Mouse (Mus musculus): ENCODE measurements around the gene Rpl41.
"Not testable (repeated sequence)": the region's sequence is repeated elsewhere in the genome, so short reads cannot be mapped to it uniquely, and the experiment has no call there.

Rpl41 gene

DNA sequence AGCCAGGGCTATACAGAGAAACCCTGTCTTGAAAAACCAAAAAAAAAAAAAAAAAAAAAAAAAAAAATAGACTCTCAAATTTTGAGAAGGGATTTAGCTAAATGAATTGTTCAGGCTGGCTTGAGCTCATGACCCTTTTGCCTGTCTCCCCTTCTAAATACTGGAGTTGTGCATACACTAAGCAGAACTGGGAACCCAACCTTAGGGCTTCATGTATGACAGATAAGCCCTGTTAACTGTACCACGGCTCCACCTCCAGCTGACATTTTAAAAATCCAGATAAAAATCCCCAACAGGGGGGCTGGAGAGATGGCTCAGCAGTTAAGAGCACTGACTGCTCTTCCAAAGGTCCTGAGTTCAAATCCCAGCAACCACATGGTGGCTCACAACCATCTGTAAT is 6.5 kb upstream of the Rpl41 start:
- DNase-seq (ENCODE audit: low spot score), result not testable (repeated sequence)

DNA sequence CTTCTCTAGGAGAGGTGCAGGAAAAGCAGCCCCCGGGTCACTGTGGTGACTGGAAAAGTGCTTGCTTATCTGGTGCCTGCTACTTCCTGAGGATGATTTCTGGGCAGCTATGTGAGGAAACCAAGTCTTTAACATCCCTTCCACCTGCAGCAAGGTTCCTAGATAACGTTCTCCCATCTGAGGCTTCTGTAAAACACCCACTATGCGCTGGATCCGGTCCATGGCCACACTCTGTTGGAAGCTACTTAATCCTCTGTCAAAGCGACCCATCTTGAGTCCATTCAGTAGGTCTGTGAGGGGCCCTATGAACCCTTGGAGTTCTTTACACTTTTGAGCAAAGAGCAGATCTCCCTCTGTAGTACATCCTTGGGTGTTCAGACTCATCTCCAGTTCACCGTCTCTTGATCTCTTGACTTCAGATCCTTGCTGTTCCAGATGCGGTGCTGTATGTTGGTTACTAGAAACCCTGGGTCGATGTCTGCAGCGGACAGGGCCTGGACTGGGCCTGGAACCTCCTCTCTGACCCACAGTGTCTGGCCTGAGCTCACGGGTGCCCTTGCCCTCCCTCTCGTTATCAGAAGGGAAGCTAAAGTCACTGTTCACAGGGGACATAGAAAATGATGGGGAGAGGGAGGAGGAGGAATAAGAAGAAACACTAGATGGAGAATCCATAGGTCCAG is 1.2 kb upstream of the Rpl41 start:
- not testable (repeated sequence) for DNase-seq (ENCODE audit: low spot score)

DNA sequence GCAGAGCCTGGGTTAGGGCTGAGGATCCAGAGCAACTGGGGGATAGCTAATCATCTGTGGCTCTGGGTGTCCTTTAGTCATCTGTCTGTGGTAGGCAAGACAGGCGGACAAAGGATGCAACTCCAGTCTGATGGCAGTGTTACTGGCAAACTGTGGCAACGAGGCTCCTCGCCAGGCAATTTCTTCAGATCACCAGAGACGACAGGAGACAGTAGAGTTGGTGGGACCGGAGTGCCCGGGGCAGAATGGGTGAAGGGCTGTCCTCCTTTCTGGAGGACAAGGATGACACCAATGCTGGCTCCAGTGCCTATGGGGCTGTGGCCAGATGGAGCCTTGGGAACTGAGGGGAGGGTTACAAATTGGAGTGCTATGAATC is 565 bp upstream of the Rpl41 start:
- DNase-seq (ENCODE audit: low spot score), result not testable (repeated sequence)

DNA sequence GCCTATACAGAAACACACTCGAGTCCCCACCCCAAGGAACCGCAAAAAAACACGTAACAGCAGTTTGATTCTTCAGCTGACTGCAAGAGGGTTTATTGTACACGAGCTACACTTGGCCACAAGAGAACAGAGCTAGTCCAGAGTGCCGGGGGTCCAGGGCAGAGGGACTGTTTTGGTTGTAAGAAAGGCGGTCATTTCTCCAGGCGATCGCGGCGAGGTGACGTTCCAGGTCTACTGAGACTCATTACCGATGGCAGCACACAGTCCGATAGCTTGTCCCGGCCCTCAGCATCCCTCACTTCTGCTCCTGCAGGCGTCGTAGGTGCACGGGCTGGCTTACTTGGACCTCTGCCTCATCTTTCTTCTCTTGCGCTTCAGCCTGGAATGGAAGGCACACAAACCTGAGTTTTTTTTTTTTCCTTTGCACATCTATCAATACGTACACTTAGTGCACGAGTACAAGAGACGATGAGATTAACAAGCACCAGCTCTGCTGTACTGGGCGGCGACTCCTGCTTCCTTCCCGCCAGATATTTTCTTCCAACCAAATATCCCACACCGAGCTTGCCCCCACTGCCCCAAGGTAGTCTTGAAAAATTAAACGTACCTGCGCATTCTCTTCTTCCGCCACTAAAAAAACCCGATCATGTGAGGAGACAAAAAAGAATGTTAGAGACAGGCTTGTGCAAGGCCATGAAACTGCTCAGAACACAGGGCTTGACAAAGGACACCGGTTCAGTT is 884 bp downstream of the Rpl41 start:
- not testable (repeated sequence) for DNase-seq (ENCODE audit: low spot score)

DNA sequence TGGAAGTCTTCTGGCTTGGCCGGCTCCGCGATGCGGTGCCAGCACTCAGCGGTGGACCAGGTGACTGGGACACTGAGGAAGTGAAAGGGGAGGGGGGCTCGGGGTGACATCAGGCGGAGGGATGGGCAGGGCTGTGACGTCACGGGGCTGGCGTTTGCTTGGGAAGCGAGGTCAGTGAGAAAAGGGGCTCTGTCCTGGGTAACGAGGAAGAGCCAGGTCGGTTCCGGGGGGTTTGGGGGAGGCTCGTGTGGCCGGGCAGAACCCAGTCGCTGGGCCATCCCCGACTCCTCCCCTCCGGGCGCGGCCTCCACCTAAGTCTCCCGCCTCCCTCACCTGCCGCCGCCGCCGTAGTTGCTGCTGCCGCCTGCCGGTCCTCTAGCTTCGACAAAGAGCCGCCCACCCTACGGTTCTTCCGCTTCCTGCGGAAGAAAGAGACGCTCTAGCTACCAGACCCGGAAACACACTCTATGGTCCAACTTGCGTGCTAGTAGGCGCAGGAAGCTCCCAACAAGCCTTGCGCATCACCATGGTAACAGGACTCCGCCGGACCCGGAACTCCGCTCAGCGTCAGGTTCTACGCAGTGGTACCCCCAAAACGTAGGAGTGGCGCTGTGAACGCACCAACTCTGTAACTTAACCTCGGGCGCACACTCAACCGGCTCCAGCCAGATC is 1.6 kb downstream of the Rpl41 start, which contains the start of gene Zc3h10:
Gene Zc3h10 (minus strand): TSS at position 414 of the 672 bp plus-strand sequence.
- peak; percentile 95 for DNase-seq (ENCODE audit: low spot score)

DNA sequence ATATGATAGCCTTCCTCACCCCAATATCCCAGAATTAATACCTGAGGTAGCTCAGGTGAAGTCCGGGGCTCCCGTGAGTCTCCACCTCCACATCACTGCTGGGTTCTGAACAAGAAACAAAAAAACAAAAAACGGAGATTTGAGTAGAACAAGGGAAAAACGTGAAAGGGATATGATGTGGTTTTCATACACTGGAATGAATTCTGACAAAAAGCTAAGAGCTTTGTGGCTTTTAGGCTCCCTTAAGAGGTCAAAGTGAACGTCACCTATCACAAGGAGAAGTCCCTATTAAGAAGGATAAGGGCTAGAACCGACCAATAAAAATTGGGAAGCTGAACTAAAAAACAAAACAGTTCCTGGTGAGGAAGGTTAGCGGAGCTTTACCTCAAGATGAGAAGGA is 2.3 kb downstream of the Rpl41 start:
- no peak for DNase-seq (ENCODE audit: low spot score)

DNA sequence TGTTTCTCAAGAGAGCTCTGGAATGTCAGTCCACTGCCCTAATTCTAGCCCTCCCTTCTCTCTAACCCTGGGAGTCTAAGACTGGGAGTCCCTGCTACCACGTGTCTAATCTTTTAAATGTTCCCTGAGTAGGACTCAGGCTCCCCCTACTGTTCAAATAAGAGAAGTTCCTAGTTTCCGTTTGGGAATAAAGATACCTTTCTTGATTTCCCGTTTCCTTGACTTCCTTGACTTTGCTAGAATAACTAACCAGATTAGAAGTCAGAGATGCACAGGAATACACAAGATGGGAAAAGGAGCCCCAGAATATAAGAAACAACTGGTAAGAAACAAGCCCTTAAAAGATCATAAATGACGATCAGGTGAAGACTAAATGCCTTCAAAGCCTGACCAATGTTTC is 2.7 kb downstream of the Rpl41 start:
- DNase-seq (ENCODE audit: low spot score), result no peak

DNA sequence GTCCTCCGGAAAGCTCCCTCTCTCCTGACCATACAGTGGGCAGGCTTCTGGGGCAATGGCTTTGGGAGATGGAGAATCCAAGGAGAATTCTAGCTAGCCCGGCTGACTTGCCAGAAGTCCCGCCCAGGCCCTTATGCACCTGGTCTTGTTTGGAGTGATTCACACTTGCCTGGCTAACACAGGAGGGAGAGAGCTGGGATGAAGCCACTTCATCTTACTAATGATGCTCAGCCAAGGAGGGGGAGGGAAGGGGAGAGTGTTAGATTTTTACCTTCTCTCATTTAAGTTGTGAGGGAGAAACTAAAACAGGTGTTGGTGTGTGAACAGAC is 3.6 kb downstream of the Rpl41 start:
- DNase-seq (ENCODE audit: low spot score), result no peak

DNA sequence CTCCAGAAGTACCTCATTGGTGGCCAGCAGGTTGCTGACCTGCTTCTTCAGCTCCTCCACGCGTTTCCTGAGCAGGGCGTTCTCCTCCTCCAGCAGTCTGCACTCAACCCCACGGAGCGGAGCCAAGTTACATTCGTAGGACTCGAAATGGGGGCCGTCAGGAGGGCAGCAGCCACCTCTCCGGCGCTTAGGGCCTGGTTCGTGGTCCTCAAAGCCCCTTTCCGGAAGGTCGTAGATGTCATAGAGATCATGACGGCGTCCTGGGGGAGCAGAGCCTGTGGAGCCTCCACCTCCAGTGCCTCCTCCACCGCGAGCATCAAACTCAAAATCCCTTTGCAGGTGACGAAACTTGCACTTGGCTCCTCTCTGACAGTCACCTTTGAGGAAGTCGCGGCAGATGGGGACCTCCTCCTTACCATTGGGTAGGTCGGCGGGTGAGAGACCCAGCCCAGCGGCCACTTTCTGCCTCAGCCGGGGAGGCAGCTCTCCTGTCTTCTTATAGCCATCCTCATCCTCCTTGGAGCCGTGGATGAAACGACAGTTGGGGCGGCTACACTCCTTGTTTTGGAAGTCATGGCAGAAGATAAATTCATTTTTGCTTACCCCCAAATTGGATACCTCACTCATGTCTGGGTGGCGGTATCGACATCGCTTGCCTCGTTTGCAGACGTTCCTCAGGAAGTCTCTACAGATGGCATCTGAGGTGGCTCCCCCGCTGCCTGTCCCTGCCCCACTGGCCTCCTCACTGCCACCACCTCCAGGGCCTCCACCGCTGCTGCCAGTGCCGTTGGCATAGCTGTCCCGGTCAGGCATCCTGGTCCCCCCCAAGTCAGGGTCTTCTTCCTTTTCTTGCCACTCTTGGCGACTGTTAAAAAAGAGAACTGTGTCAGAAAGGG is 4.2 kb downstream of the Rpl41 start:
- no peak for DNase-seq (ENCODE audit: low spot score)

DNA sequence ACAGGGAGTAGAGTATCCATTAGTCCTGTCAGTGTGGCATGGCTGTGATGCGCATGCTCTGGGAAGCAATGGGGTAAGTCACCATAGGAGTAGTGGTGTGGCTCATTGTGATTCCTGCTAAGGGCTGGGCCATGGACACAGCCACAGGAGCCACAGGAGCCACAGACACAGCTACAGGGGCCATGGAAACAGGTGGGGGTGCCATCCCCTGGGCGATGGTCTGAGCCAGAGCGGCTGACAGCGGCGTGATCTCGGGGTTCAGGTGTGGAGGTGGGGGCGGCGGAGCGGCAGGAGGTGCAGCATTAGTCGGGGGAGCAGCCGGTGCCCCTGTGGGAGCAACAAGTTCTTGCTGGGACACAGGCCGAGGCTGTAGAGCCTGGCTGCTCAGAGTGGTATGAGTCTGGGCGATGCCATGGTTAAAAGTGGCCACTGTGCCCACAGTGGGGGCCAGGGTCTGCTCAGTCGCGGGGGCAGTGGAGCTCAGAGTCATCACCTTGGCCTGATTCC is 4.9 kb downstream of the Rpl41 start:
- DNase-seq (ENCODE audit: low spot score), result no peak

DNA sequence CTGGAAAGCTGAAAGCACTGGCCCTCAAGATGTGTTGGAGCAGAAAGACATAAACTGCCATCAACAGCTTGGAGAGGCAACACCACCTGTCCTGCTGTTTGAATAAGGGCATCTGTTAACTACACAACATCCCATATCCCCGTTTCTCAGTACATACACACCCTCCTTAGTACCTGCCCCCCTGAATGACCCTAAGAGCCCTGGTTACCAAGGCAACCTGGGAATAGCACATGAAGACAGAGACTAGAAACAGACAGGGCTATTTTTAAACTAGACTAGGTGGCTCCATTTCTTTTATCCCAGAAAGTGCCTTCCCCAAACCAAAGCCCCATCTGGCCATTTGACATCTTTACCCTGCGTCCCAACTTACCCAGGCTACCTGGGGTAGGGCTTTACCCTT is 6.0 kb downstream of the Rpl41 start:
- no peak for DNase-seq (ENCODE audit: low spot score)

DNA sequence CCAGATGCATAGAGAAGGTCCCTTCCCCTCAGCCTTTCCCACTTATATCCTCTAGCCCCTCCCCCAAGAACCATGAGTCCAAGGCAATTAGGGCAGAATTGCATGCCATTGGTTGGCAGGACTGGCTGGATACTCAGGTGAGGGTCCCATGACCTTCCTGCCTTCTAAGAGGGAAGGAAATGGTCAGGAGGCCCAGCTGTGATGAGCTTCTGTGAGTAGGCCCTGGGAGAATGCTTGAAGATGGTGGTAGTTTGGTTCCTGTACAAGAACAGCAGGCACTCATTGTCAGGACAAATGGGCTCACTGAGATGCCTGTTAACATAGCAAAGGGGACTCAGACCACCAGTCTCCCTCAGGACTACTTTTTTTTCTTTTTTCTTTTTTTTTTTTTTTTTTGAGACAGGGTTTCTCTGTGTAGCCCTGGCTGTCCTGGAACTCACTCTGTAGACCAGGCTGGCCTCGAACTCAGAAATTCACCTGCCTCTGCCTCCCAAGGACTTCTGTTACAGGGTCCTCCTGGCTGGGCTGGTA is 10.7 kb downstream of the Rpl41 start:
- DNase-seq (ENCODE audit: low spot score), result no peak

DNA sequence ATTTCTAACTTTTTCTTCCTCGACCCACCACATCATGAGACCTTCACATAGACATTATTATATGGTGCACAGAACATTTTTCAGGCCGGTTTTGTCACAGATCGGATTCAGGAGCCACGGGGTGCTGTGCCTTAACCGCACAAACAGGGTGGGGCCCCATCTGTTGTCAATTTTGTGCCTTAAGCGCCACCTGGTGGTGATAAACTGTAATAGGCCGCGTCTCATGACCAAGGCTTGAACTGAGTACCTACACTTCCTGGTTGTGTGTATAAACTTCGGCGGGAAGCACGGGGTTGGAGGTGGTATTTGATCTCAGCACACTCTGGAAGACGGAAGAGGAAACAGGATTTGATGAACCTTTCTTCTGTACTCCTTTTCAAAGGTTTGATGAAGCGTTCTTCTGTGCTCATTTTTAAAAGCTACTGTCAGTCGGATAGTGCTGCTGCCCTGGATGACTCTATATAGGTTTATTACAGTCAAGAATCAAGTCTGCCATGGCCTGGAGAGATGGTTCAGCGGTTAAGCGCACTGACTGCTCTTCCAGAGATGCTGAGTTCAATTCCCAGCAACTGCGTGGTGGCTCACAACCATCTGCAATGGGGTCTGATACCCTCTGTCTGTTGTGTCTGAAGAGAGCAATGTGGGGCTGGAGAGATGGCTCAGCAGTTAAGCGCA is 12.7 kb downstream of the Rpl41 start:
- DNase-seq (ENCODE audit: low spot score), result peak; percentile 94

DNA sequence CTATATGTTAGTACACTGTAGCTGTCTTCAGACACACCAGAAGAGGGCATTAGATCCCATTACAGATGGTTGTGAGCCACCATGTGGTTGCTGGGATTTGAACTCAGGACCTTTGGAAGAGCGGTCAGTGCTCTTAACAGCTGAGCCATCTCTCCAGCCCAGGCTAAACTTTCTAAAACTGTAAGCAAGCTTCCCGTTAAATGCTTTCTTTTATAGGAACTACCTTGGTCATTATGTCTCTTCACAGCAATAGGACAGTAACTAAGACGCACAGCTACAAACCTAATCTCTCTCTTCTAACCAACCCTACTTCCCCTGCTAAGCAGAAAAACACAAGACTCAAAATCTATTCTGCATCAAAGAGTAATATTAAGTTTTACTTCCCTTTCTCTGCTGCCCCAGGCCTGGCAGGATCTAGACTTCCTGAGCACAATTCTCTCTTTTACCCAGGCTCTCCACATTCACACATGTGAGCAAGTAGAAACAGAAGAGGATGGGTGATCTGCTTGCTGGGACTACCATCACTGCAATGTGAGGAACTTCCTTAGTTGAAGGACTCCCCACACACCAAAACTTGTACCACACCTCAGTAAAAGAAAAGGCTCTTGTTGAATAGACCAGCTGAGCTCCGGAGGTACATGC is 13.4 kb downstream of the Rpl41 start:
- DNase-seq (ENCODE audit: low spot score), result no peak

DNA sequence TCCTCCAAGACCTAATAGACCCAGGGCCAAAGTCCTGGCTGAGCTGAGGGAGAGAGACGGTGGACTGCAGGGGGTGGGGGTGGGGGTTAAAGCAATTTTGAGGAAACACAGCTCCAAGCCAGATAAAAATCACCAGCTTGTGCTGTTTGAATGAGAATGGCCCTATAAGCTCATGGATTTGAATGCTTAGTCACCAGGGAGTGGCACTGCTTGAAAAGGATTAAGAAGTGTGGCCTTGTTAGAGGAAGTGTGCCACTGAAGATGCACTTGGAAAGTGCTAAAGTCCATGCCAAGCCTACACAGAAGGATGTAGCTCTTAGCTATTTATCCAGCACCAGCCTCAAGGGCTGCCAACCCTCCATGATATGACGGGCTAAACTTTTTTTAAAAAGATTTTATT is 13.9 kb downstream of the Rpl41 start:
- no peak for DNase-seq (ENCODE audit: low spot score)

DNA sequence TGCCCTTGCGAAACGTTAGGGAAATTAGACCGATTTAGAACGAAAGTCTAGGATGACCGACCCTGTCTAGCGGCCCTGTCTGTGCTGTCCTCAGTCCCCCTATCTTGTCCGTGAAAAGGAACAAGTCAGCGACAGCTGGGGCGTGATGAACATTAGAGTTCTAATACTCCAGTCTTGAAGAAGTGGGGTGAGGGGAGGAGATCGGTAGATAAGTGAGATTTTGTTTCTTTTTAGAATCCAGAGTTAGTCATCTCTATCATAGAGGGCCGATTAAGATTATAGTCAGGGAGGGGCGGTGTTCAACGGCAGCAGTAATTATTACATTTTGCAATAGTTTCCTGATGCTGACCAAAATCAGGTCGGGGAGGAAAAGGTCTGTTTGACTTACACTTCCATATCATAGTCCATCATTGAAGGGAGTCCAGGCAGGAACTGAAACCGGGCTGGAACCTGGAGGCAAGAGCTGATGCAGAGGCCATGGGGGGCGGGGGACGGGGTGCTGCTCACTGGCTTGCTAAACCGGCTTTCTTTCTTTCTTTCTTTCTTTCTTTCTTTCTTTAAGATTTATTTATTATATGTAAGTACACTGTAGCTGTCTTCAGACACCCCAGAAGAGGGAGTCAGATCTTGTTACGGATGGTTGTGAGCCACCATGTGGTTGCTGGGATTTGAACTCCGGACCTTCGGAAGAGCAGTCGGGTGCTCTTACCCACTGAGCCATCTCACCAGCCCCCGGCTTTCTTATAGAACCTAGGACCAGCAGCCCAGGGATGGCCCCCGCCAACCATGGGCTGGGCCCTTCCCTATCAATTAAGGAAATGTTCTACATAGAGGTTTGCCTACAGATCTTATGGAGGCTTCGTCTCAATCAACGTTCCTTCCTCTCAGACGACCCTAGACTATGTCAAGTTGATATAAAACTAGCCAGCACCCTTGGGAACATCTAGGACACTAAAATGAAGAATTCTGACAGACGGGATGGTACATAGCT is 22.4 kb downstream of the Rpl41 start:
- no peak for DNase-seq (ENCODE audit: low spot score)

DNA sequence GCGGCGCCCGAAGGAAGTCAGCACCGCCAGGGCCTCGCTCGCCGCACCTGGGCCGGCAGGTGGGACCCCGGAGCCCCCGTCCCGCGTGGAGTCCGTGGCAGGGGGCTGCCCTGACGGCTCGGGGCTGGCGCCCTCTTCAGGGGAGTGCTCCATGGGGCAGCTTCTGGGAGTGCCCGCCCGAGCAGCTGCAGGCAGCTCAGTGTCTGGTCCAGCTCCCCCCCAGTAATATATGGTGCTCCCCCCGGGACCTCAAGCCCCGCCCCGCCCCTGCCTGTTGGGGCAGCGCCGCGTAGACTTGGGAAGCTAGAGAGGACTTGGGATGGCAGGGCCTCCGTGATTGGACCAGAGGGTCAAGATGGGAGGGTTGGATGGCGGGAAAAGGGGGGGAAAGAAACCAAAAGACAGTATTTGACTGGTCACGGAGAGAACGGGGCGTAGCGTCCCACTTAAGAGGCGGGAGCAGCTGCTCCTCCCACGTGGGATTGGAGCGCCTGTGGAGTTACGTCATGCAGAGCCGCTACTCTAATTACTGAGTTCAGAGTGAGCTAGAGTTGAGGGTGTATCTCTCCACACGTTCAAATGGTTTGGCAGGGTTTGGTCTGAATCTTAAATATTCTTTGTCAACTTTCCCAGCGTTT is 23.3 kb downstream of the Rpl41 start, which contains the start of gene Esyt1:
Gene Esyt1 (minus strand): TSS at position 201 of the 638 bp plus-strand sequence.
- DNase-seq (ENCODE audit: low spot score), result peak; percentile 93

DNA sequence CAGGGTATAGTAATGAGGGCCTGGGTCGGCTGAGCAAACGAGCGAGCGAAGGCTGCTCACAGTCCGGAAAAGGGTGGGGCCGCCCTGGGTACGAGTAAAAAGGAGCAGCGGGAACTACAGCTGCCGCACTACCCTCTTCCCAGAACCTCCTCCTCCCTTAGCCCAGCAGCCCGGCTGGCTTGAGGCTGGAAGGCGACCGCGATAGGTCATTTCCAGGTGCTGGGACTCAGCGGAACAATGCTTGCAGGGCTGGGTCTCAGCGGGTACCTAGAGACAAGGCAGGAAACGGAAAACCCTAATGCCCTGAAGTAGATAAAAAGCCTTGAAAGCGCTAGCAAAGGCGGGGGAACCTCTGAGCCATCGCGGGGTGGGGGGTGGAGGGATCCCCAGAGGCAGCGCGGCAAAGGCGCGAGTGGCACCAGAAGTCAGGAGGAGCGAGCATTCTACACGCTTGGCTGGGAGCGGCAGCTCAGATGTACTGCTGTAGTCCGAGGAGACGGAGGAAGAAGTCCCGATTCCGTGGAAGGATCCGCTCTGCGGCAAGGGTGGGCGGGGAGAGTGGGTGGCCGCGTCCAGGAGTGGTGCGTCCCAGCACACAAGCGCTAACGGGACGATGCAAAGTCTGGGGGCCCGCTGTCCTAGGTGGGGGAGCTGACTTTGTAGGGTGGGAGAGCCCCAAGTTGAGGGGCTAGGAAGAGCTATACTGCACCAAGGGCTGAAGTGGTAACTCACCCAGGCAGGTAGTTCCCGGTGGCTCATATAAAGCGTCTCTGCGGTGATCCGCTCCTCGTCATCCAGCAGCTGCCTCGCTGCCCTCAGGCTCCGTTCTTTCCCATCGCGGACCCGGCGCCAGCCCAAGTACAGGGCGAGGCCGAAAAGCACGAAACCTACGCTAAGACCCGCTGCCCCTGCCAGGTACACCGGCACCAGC is 24.1 kb downstream of the Rpl41 start:
- DNase-seq (ENCODE audit: low spot score), result no peak
